Mouse (Mus musculus) E14TG2a.4 (cell line): Measurements from ENCODE around the gene Usp5.

ENCODE experiments used
- CTCF ChIP-seq: conservative IDR thresholded peaks from 2 replicates; pipeline ENCODE4 v1.5.1; 2014; ENCODE audit warnings: low read length
- NANOG ChIP-seq: IDR thresholded peaks from 2 replicates; pipeline ENCODE4 v1.6.1; 2014; ENCODE audit warnings: borderline replicate concordance, low read length, mixed read lengths
- POU5F1 ChIP-seq: IDR thresholded peaks from 2 replicates; pipeline ENCODE4 v1.6.1; 2014; ENCODE audit warnings: low read length, borderline replicate concordance

GRCm38 (mm10) chr6:124836411-124836810, 7.1 kb upstream of the Usp5 start:
- no peak for TF ChIP-seq CTCF
- no peak for TF ChIP-seq POU5F1
- no peak for TF ChIP-seq NANOG
